Mouse (Mus musculus) spleen, adult 2 months (tissue): Measurements from ENCODE around the gene Pipox. TPM values are rescaled to one million over a fixed set of nuclear protein-coding genes. Genes with fewer than 3 reads are reported as not detected.

Source experiments
- DNase-seq, 2 experiments: peaks; one replicate each; pipeline versions ENCODE4 v3.0.0 to v3.0.0-alpha.2; 2012 to 2021; ENCODE audit warnings: low spot score in 2 of 2, low read depth in 1 of 2
- H3K27ac ChIP-seq: fragments of 200-500 bp; 2 replicates; pipeline ENCODE4 v1.5.1; 2012; ENCODE audit warnings: low read length, inconsistent platforms; ENCODE audit not compliant: insufficient read depth
- H3K27me3 ChIP-seq: fragments of 200-500 bp; 2 replicates; pipeline ENCODE4 v1.6.1; 2012; ENCODE audit warnings: mild to moderate bottlenecking, moderate library complexity, low read length, inconsistent platforms; ENCODE audit not compliant: control insufficient read depth, insufficient read depth
- H3K36me3 ChIP-seq: fragments of 200-500 bp; 2 replicates; pipeline ENCODE4 v1.6.1; 2012; ENCODE audit warnings: mild to moderate bottlenecking, low read length, inconsistent platforms; ENCODE audit not compliant: control insufficient read depth, insufficient read depth
- H3K4me1 ChIP-seq: fragments of 200-500 bp; 2 replicates; pipeline ENCODE4 v1.6.1; 2011; ENCODE audit warnings: inconsistent platforms; ENCODE audit not compliant: control insufficient read depth, insufficient read depth, insufficient read length
- H3K4me3 ChIP-seq: fragments of 200-500 bp; 2 replicates; pipeline ENCODE4 v1.5.1; 2011; ENCODE audit warnings: mild to moderate bottlenecking, inconsistent platforms; ENCODE audit not compliant: insufficient read depth, insufficient read length; ENCODE audit errors: extremely low read depth
- CTCF ChIP-seq: fragments of 200-500 bp; IDR thresholded peaks from 2 replicates; pipeline ENCODE4 v1.5.1; 2011; ENCODE audit warnings: mild to moderate bottlenecking, inconsistent platforms; ENCODE audit not compliant: insufficient read depth, insufficient read length, insufficient replicate concordance; ENCODE audit errors: extremely low read depth
- POLR2A ChIP-seq: fragments of 200-500 bp; IDR thresholded peaks from 2 replicates; pipeline ENCODE4 v1.6.1; 2011; ENCODE audit warnings: low read depth, low read length, inconsistent platforms
- WGBS: fragments of 180-500 bp; shearing (Covaris S2); methylation state at CpG from one replicate; pipeline ENCODE4 v1.1.7; 2018; 5-methylcytosine and 5-hydroxymethylcytosine counted together
- polyA plus RNA-seq: library from polyadenylated mRNA; depleted of rRNA; stranded (reverse); fragments of >200 nt; gene quantifications from 2 replicates; pipeline ENCODE4 v1.2.3, GENCODE M21; 2012; rRNA removed

Gene Pipox
- polyA plus RNA-seq, 1 experiment = 0.56 TPM

GRCm38 (mm10) chr11:77836751-77837150, 57.1 kb downstream of the Pipox start:
- Histone ChIP-seq H3K36me3 (peaks cover 45% of the 10 kb centered on the region), H3K27ac (no peak overlapping the region), H3K4me1 (no peaks in the 10 kb centered on the region), H3K4me3 (no peak overlapping the region), H3K27me3 (no peaks in the 10 kb centered on the region)
- TF ChIP-seq CTCF (no peak), POLR2A (no peak)
- WGBS = 95% methylated on average over 4 of the region's 4 CpGs
- no peak for DNase-seq

GRCm38 (mm10) chr11:77836290-77836689, 57.6 kb downstream of the Pipox start:
- H3K4me3 ChIP-seq = no peak overlapping the region
- H3K36me3 ChIP-seq = peaks cover 41% of the 10 kb centered on the region
- H3K27me3 ChIP-seq = no peaks in the 10 kb centered on the region

GRCm38 (mm10) chr11:77835109-77835508, 58.8 kb downstream of the Pipox start:
- peaks cover 43% of the 10 kb centered on the region for H3K36me3 ChIP-seq
- no peak overlapping the region for H3K4me3 ChIP-seq
- no peaks in the 10 kb centered on the region for H3K4me1 ChIP-seq
- no peak overlapping the region for H3K27ac ChIP-seq
- no peaks in the 10 kb centered on the region for H3K27me3 ChIP-seq
- DNase-seq = no peak
- WGBS = 95% methylated on average over 3 of the region's 3 CpGs
- TF ChIP-seq POLR2A (no peak), CTCF (no peak)

More at GRCm38 (mm10) chr11:77836290-77836689, 57.6 kb downstream of the Pipox start:
- TF ChIP-seq POLR2A = no peak
- TF ChIP-seq CTCF = no peak
- Histone ChIP-seq H3K27ac (no peak overlapping the region), H3K4me1 (no peaks in the 10 kb centered on the region)
- WGBS = 88% methylated on average over 5 of the region's 5 CpGs
- DNase-seq = no peak

GRCm38 (mm10) chr11:77832541-77832940, 61.4 kb downstream of the Pipox start:
- no peak for DNase-seq
- Histone ChIP-seq H3K4me1 (no peaks in the 10 kb centered on the region), H3K36me3 (peaks cover 50% of the 10 kb centered on the region), H3K27me3 (no peaks in the 10 kb centered on the region), H3K4me3 (no peak overlapping the region), H3K27ac (no peak overlapping the region)
- WGBS = 94% methylated on average over 4 of the region's 4 CpGs
- no peak for TF ChIP-seq POLR2A
- no peak for TF ChIP-seq CTCF

DNA sequence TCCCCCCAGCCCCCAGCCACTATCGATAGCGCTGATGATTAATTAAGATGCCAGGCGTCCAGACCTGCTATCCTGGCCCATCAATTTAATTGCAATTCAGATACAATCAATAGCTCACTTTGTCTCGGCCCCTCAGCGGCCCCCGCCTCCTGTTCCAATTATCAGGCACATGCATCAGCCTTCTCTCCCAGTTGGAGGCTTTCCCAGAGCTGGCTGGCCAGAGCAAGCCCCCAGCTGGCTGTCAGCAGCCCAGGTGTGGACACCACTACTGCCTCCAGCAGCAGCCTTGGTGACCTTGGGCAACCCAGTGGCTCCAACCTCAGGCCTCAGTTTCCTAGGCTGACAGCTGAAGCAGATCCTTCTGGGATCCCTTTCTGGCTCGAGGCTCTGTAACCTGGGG, 63.0 kb downstream of the Pipox start:
- TF ChIP-seq CTCF (no peak), POLR2A (no peak)
- Histone ChIP-seq H3K4me3 (no peak overlapping the region), H3K4me1 (no peaks in the 10 kb centered on the region), H3K27me3 (no peaks in the 10 kb centered on the region), H3K27ac (no peak overlapping the region), H3K36me3 (peaks cover 44% of the 10 kb centered on the region)
- no peak for DNase-seq
- 89% methylated on average over 7 of the region's 7 CpGs for WGBS

Other genes starting within 250 kb of the Pipox start
- 12.8 and 13.5 TPM in 2 replicates for gene Nufip2, start 207.9 kb downstream of the Pipox start, polyA plus RNA-seq
- not detected in 2 replicates for gene Cryba1, start 168.8 kb downstream of the Pipox start, polyA plus RNA-seq
- gene Myo18a, start 130.8 kb downstream of the Pipox start, polyA plus RNA-seq = 52.3 and 54.5 TPM in 2 replicates
- not detected in 2 replicates for gene Gm10277, start 106.3 kb downstream of the Pipox start, polyA plus RNA-seq
- gene Sez6, start 36.7 kb upstream of the Pipox start, polyA plus RNA-seq = 0.02 TPM in 1 of 2 replicates, not detected in the other
- gene Phf12, start 88.7 kb upstream of the Pipox start, polyA plus RNA-seq = 65.4 and 74.9 TPM in 2 replicates
- gene Dhrs13, start 138.2 kb upstream of the Pipox start, polyA plus RNA-seq = 3.1 and 3.9 TPM in 2 replicates
- gene Flot2, start 143.8 kb upstream of the Pipox start, polyA plus RNA-seq = 36.6 and 39.1 TPM in 2 replicates
- gene Eral1, start 186.3 kb upstream of the Pipox start, polyA plus RNA-seq = 21.4 and 27.0 TPM in 2 replicates
- gene Fam222b, start 200.6 kb upstream of the Pipox start, polyA plus RNA-seq = 12.5 and 15.2 TPM in 2 replicates